Mouse (Mus musculus): ENCODE measurements around the gene Kynu. TPM values are rescaled to one million over a fixed set of nuclear protein-coding genes. Genes with fewer than 3 reads are reported as not detected.
A peak's percentile ranks its signal among the peaks of the same experiment; 100 is the strongest.

The Kynu gene
- total and polyA plus RNA-seq, 3 experiments: 0.10 to 0.14 TPM; not detected in 1

GRCm38 (mm10) chr2:43695635-43696034 lies 140.5 kb downstream of the Kynu start:
- WGBS: 69% methylated on average over 3 of the region's 3 CpGs
- H3K27ac ChIP-seq: no peak overlapping the region
- H3K4me3 ChIP-seq: no peak overlapping the region
- H3K9ac ChIP-seq (ENCODE audit: low read depth, low read length): no peak overlapping the region
- intact Hi-C loops (cut with DNase I): no loop called here
- no peaks in the 10 kb centered on the region for H3K4me1 ChIP-seq (ENCODE audit: control insufficient read depth, insufficient read depth, low read length)
- TF ChIP-seq EP300 (IDR thresholded peaks at IDR 0.05; ENCODE audit: insufficient read depth, low read depth, low read length) (no peak), CTCF (IDR thresholded peaks at IDR 0.05) (no peak), POLR2A (IDR thresholded peaks at IDR 0.05; ENCODE audit: insufficient read depth, low read depth, low read length) (no peak)
- H3K27me3 ChIP-seq (ENCODE audit: control insufficient read depth, insufficient read depth, low read length): no peaks in the 10 kb centered on the region
- no peaks in the 10 kb centered on the region for H3K79me2 ChIP-seq (replicated peaks; ENCODE audit: control insufficient read depth, insufficient read depth, low read length)
- DNase-seq: no peak
- no peaks in the 10 kb centered on the region for H3K36me3 ChIP-seq (ENCODE audit: control insufficient read depth, insufficient read depth, low read length)

GRCm38 (mm10) chr2:43712611-43713138 lies 157.5 kb downstream of the Kynu start:
- no peak overlapping the region for H3K4me3 ChIP-seq
- no peak for DNase-seq
- no peaks in the 10 kb centered on the region for H3K79me2 ChIP-seq (replicated peaks; ENCODE audit: control insufficient read depth, insufficient read depth, low read length)
- H3K4me1 ChIP-seq (ENCODE audit: control insufficient read depth, insufficient read depth, low read length): no peaks in the 10 kb centered on the region
- 79% methylated on average over 2 of the region's 2 CpGs for WGBS
- H3K9ac ChIP-seq (ENCODE audit: low read depth, low read length): no peak overlapping the region
- no peaks in the 10 kb centered on the region for H3K27me3 ChIP-seq (ENCODE audit: control insufficient read depth, insufficient read depth, low read length)
- intact Hi-C loops (cut with DNase I): no loop called here
- TF ChIP-seq EP300 (IDR thresholded peaks at IDR 0.05; ENCODE audit: insufficient read depth, low read depth, low read length) (no peak), CTCF (IDR thresholded peaks at IDR 0.05) (no peak), POLR2A (IDR thresholded peaks at IDR 0.05; ENCODE audit: insufficient read depth, low read depth, low read length) (no peak)
- no peaks in the 10 kb centered on the region for H3K36me3 ChIP-seq (ENCODE audit: control insufficient read depth, insufficient read depth, low read length)
- no peak overlapping the region for H3K27ac ChIP-seq

- peak; percentile 49 for DNase-seq
- Histone ChIP-seq H3K79me2 (replicated peaks; ENCODE audit: control insufficient read depth, insufficient read depth, low read length) (no peaks in the 10 kb centered on the region), H3K4me1 (ENCODE audit: control insufficient read depth, insufficient read depth, low read length) (no peaks in the 10 kb centered on the region), H3K27ac (no peak overlapping the region), H3K36me3 (ENCODE audit: control insufficient read depth, insufficient read depth, low read length) (no peaks in the 10 kb centered on the region), H3K9ac (ENCODE audit: low read depth, low read length) (no peak overlapping the region), H3K27me3 (ENCODE audit: control insufficient read depth, insufficient read depth, low read length) (no peaks in the 10 kb centered on the region), H3K4me3 (no peak overlapping the region)
- intact Hi-C loops (cut with DNase I): loop anchor here (1.0 to 5.0 kb wide), 2 partner anchors 125 to 180 kb away; no protein-coding TSS in a partner anchor
- TF ChIP-seq EP300 (IDR thresholded peaks at IDR 0.05; ENCODE audit: insufficient read depth, low read depth, low read length) (no peak), POLR2A (IDR thresholded peaks at IDR 0.05; ENCODE audit: insufficient read depth, low read depth, low read length) (no peak), CTCF (IDR thresholded peaks at IDR 0.05) (peak; percentile 92)
- WGBS: 15% methylated on average over 14 of the region's 14 CpGs
Observed at GRCm38 (mm10) chr2:43722446-43723103, 167.4 kb downstream of the Kynu start.

GRCm38 (mm10) chr2:43723104-43723541 lies 168.0 kb downstream of the Kynu start:
- Histone ChIP-seq H3K4me1 (ENCODE audit: control insufficient read depth, insufficient read depth, low read length) (no peaks in the 10 kb centered on the region), H3K4me3 (no peak overlapping the region), H3K9ac (ENCODE audit: low read depth, low read length) (no peak overlapping the region), H3K27ac (no peak overlapping the region), H3K27me3 (ENCODE audit: control insufficient read depth, insufficient read depth, low read length) (no peaks in the 10 kb centered on the region), H3K36me3 (ENCODE audit: control insufficient read depth, insufficient read depth, low read length) (no peaks in the 10 kb centered on the region), H3K79me2 (replicated peaks; ENCODE audit: control insufficient read depth, insufficient read depth, low read length) (no peaks in the 10 kb centered on the region)
- TF ChIP-seq EP300 (IDR thresholded peaks at IDR 0.05; ENCODE audit: insufficient read depth, low read depth, low read length) (no peak), CTCF (IDR thresholded peaks at IDR 0.05) (no peak), POLR2A (IDR thresholded peaks at IDR 0.05; ENCODE audit: insufficient read depth, low read depth, low read length) (no peak)
- DNase-seq: no peak
- intact Hi-C loops (cut with DNase I): loop anchor here (5.0 kb wide), 1 partner anchor 124 kb away; no protein-coding TSS in a partner anchor
- WGBS: 60% methylated on average over 7 of the region's 7 CpGs

GRCm38 (mm10) chr2:43727181-43727580 lies 172.1 kb downstream of the Kynu start:
- intact Hi-C loops (cut with DNase I): no loop called here
- DNase-seq: no peak
- Histone ChIP-seq H3K9ac (ENCODE audit: low read depth, low read length) (no peak overlapping the region), H3K36me3 (ENCODE audit: control insufficient read depth, insufficient read depth, low read length) (no peaks in the 10 kb centered on the region), H3K79me2 (replicated peaks; ENCODE audit: control insufficient read depth, insufficient read depth, low read length) (no peaks in the 10 kb centered on the region), H3K4me1 (ENCODE audit: control insufficient read depth, insufficient read depth, low read length) (no peaks in the 10 kb centered on the region), H3K27me3 (ENCODE audit: control insufficient read depth, insufficient read depth, low read length) (no peaks in the 10 kb centered on the region), H3K27ac (no peak overlapping the region), H3K4me3 (no peak overlapping the region)
- WGBS: 55% methylated on average over 5 of the region's 5 CpGs
- no peak for TF ChIP-seq CTCF (IDR thresholded peaks at IDR 0.05)
- no peak for TF ChIP-seq POLR2A (IDR thresholded peaks at IDR 0.05; ENCODE audit: insufficient read depth, low read depth, low read length)
- no peak for TF ChIP-seq EP300 (IDR thresholded peaks at IDR 0.05; ENCODE audit: insufficient read depth, low read depth, low read length)

- Histone ChIP-seq H3K9ac (ENCODE audit: low read depth, low read length) (no peak overlapping the region), H3K79me2 (replicated peaks; ENCODE audit: control insufficient read depth, insufficient read depth, low read length) (no peaks in the 10 kb centered on the region), H3K4me3 (no peak overlapping the region), H3K4me1 (ENCODE audit: control insufficient read depth, insufficient read depth, low read length) (no peaks in the 10 kb centered on the region), H3K27me3 (ENCODE audit: control insufficient read depth, insufficient read depth, low read length) (no peaks in the 10 kb centered on the region), H3K27ac (no peak overlapping the region), H3K36me3 (ENCODE audit: control insufficient read depth, insufficient read depth, low read length) (no peaks in the 10 kb centered on the region)
- TF ChIP-seq EP300 (IDR thresholded peaks at IDR 0.05; ENCODE audit: insufficient read depth, low read depth, low read length): no peak
- TF ChIP-seq POLR2A (IDR thresholded peaks at IDR 0.05; ENCODE audit: insufficient read depth, low read depth, low read length): no peak
- TF ChIP-seq CTCF (IDR thresholded peaks at IDR 0.05): no peak
- intact Hi-C loops (cut with DNase I): no loop called here
- WGBS: 55% methylated on average over 8 of the region's 8 CpGs
- DNase-seq: peak in 1 of 2 experiments; percentile 19
Observed at GRCm38 (mm10) chr2:43727693-43728092, 172.6 kb downstream of the Kynu start.
